Mouse (Mus musculus): ENCODE measurements around the gene Dram1. TPM values are rescaled to one million over a fixed set of nuclear protein-coding genes. Genes with fewer than 3 reads are reported as not detected.

Dram1 gene
- total RNA-seq, 1 experiment, result 3.3 TPM

DNA sequence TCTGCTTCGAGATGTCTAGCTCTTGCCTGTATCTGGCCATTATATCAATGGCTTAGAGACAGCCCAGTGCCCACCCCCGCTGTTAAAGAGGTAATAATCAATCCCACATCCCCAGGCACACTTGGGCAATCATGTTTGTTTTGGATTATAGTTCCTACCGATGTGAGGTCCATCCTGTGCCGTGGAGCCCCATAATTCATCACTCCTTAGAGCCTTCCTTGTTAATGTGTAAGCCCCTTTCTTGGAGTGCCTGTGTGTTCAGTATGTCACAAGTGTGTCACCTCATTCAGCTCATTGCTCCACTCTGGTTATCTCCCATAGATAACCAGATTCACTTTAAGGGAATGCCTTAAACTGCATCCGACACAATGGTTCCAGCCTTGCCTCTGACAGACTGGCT is 24.3 kb downstream of the Dram1 start:
- TF ChIP-seq CHD2 (IDR thresholded peaks at IDR 0.05; ENCODE audit: low read depth, low read length) (no peak), HCFC1 (IDR thresholded peaks at IDR 0.05; ENCODE audit: borderline replicate concordance, insufficient read depth, low read length) (no peak), MAFK (IDR thresholded peaks at IDR 0.05; ENCODE audit: insufficient read depth, low read depth, low read length) (no peak), ZC3H11A (IDR thresholded peaks at IDR 0.05; ENCODE audit: borderline replicate concordance, low read depth, low read length) (no peak), ZNF384 (IDR thresholded peaks at IDR 0.05; ENCODE audit: low read depth, low read length) (no peak)
- H3K4me1 ChIP-seq (ENCODE audit: control insufficient read depth in 2 of 2, insufficient read depth in 2 of 2, low read length in 2 of 2, poor library complexity in 1 of 2), result peaks cover 1 to 9% of the 10 kb centered on the region in 2 experiments; a peak in 2 of 4 replicates
- in situ Hi-C loops (cut with MboI; ENCODE audit: low sequenced_read_pairs in 2 of 2, unreplicated experiment in 2 of 2), result no loop called here
- H3K9ac ChIP-seq (ENCODE audit: insufficient read depth, low read depth, low read length, poor library complexity, severe bottlenecking), result no peak overlapping the region
- no peaks in the 10 kb centered on the region for H3K36me3 ChIP-seq (ENCODE audit: control insufficient read depth, insufficient read depth, low read length, poor library complexity, severe bottlenecking)
- no peak overlapping the region for H3K27ac ChIP-seq (ENCODE audit: insufficient read depth, low read depth, low read length, poor library complexity, severe bottlenecking)
- H3K9me3 ChIP-seq (ENCODE audit: control insufficient read depth, insufficient read depth, low read depth, low read length), result no peaks in the 10 kb centered on the region
- no peak for DNase-seq (ENCODE audit: low read depth, low spot score)
- H3K4me3 ChIP-seq (ENCODE audit: insufficient read depth in 1 of 2, low read depth in 1 of 2, low read length in 2 of 2, poor library complexity in 1 of 2, severe bottlenecking in 1 of 2), result no peak overlapping the region

- no peak for TF ChIP-seq ZC3H11A (IDR thresholded peaks at IDR 0.05; ENCODE audit: borderline replicate concordance, low read depth, low read length)
- no peak for TF ChIP-seq ZNF384 (IDR thresholded peaks at IDR 0.05; ENCODE audit: low read depth, low read length)
- no peak for TF ChIP-seq CHD2 (IDR thresholded peaks at IDR 0.05; ENCODE audit: low read depth, low read length)
- no peak for TF ChIP-seq MAFK (IDR thresholded peaks at IDR 0.05; ENCODE audit: insufficient read depth, low read depth, low read length)
- TF ChIP-seq HCFC1 (IDR thresholded peaks at IDR 0.05; ENCODE audit: borderline replicate concordance, insufficient read depth, low read length), result no peak
- H3K4me3 ChIP-seq (ENCODE audit: insufficient read depth in 1 of 2, low read depth in 1 of 2, low read length in 2 of 2, poor library complexity in 1 of 2, severe bottlenecking in 1 of 2), result no peak overlapping the region
- H3K9ac ChIP-seq (ENCODE audit: insufficient read depth, low read depth, low read length, poor library complexity, severe bottlenecking), result no peak overlapping the region
- H3K36me3 ChIP-seq (ENCODE audit: control insufficient read depth, insufficient read depth, low read length, poor library complexity, severe bottlenecking), result no peaks in the 10 kb centered on the region
- no peak for DNase-seq (ENCODE audit: low read depth, low spot score)
- H3K4me1 ChIP-seq (ENCODE audit: control insufficient read depth in 2 of 2, insufficient read depth in 2 of 2, low read length in 2 of 2, poor library complexity in 1 of 2), result peaks cover 3 to 11% of the 10 kb centered on the region in 2 experiments; a peak in 2 of 4 replicates
- H3K9me3 ChIP-seq (ENCODE audit: control insufficient read depth, insufficient read depth, low read depth, low read length), result no peaks in the 10 kb centered on the region
- in situ Hi-C loops (cut with MboI; ENCODE audit: low sequenced_read_pairs in 2 of 2, unreplicated experiment in 2 of 2), result no loop called here
- no peak overlapping the region for H3K27ac ChIP-seq (ENCODE audit: insufficient read depth, low read depth, low read length, poor library complexity, severe bottlenecking)
Measured at GRCm38 (mm10) chr10:88352549-88352948, 26.3 kb downstream of the Dram1 start.

DNA sequence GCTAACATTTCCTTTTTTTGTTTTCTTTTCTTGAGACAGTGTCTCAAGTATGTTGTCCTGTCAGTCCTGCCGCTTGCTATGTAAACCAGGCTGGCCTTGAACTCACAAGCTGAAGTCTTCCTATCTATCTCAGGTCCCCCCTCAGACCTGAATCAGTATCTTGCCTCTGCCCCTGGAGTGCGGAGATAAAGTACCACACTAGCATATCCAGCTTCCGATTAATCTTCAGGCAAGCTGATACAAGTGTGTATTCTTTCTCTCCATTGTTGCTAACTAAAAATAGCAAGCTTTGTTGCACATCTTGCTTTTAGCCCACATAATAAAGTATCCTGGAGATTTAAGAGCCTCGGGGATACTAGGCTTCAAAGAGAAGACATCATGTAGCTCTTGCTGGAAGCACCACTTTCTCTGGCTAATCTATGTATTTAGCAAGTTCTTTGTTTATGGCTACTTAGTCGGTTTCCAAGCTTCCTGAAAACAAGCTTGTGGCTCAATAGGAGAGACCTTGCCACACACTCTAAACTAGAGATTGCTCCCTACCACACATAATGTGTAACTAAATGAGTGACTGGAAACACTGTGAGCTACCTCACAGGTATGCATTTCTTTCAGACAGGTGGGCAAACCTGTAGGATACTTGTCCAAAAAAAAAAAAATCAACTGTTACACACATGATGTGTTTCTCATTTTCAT is 27.3 kb downstream of the Dram1 start:
- Histone ChIP-seq H3K36me3 (ENCODE audit: control insufficient read depth, insufficient read depth, low read length, poor library complexity, severe bottlenecking) (no peaks in the 10 kb centered on the region), H3K9ac (ENCODE audit: insufficient read depth, low read depth, low read length, poor library complexity, severe bottlenecking) (no peak overlapping the region), H3K4me1 (ENCODE audit: control insufficient read depth in 2 of 2, insufficient read depth in 2 of 2, low read length in 2 of 2, poor library complexity in 1 of 2) (peaks cover 3 to 12% of the 10 kb centered on the region in 2 experiments; a peak in 2 of 4 replicates), H3K4me3 (ENCODE audit: insufficient read depth in 1 of 2, low read depth in 1 of 2, low read length in 2 of 2, poor library complexity in 1 of 2, severe bottlenecking in 1 of 2) (no peak overlapping the region), H3K27ac (ENCODE audit: insufficient read depth, low read depth, low read length, poor library complexity, severe bottlenecking) (no peak overlapping the region), H3K9me3 (ENCODE audit: control insufficient read depth, insufficient read depth, low read depth, low read length) (no peaks in the 10 kb centered on the region)
- in situ Hi-C loops (cut with MboI; ENCODE audit: low sequenced_read_pairs in 2 of 2, unreplicated experiment in 2 of 2), result no loop called here
- TF ChIP-seq ZC3H11A (IDR thresholded peaks at IDR 0.05; ENCODE audit: borderline replicate concordance, low read depth, low read length), result no peak
- TF ChIP-seq MAFK (IDR thresholded peaks at IDR 0.05; ENCODE audit: insufficient read depth, low read depth, low read length), result no peak
- no peak for TF ChIP-seq ZNF384 (IDR thresholded peaks at IDR 0.05; ENCODE audit: low read depth, low read length)
- TF ChIP-seq CHD2 (IDR thresholded peaks at IDR 0.05; ENCODE audit: low read depth, low read length), result no peak
- no peak for TF ChIP-seq HCFC1 (IDR thresholded peaks at IDR 0.05; ENCODE audit: borderline replicate concordance, insufficient read depth, low read length)
- no peak for DNase-seq (ENCODE audit: low read depth, low spot score)

- H3K27ac ChIP-seq (ENCODE audit: insufficient read depth, low read depth, low read length, poor library complexity, severe bottlenecking), result no peak overlapping the region
- no peaks in the 10 kb centered on the region for H3K36me3 ChIP-seq (ENCODE audit: control insufficient read depth, insufficient read depth, low read length, poor library complexity, severe bottlenecking)
- no peaks in the 10 kb centered on the region for H3K9me3 ChIP-seq (ENCODE audit: control insufficient read depth, insufficient read depth, low read depth, low read length)
- no peak overlapping the region for H3K4me3 ChIP-seq (ENCODE audit: insufficient read depth in 1 of 2, low read depth in 1 of 2, low read length in 2 of 2, poor library complexity in 1 of 2, severe bottlenecking in 1 of 2)
- in situ Hi-C loops (cut with MboI; ENCODE audit: low sequenced_read_pairs in 2 of 2, unreplicated experiment in 2 of 2), result no loop called here
- no peak for TF ChIP-seq HCFC1 (IDR thresholded peaks at IDR 0.05; ENCODE audit: borderline replicate concordance, insufficient read depth, low read length)
- no peak for TF ChIP-seq ZC3H11A (IDR thresholded peaks at IDR 0.05; ENCODE audit: borderline replicate concordance, low read depth, low read length)
- TF ChIP-seq CHD2 (IDR thresholded peaks at IDR 0.05; ENCODE audit: low read depth, low read length), result no peak
- no peak for TF ChIP-seq ZNF384 (IDR thresholded peaks at IDR 0.05; ENCODE audit: low read depth, low read length)
- no peak for TF ChIP-seq MAFK (IDR thresholded peaks at IDR 0.05; ENCODE audit: insufficient read depth, low read depth, low read length)
- peaks cover 3 to 17% of the 10 kb centered on the region in 2 experiments; a peak in 2 of 4 replicates for H3K4me1 ChIP-seq (ENCODE audit: control insufficient read depth in 2 of 2, insufficient read depth in 2 of 2, low read length in 2 of 2, poor library complexity in 1 of 2)
- no peak overlapping the region for H3K9ac ChIP-seq (ENCODE audit: insufficient read depth, low read depth, low read length, poor library complexity, severe bottlenecking)
- DNase-seq (ENCODE audit: low read depth, low spot score), result no peak
Measured at GRCm38 (mm10) chr10:88350687-88351086, 28.2 kb downstream of the Dram1 start.

Measured in ES-E14 (cell line).